Mouse (Mus musculus): Measurements from ENCODE around the gene Eif3l.

The Eif3l gene

GRCm38 (mm10) chr15:79092284-79092683 lies 17.3 kb downstream of the Eif3l start:
- DNase-seq (ENCODE audit: extremely low spot score, low spot score) = no peak

DNA sequence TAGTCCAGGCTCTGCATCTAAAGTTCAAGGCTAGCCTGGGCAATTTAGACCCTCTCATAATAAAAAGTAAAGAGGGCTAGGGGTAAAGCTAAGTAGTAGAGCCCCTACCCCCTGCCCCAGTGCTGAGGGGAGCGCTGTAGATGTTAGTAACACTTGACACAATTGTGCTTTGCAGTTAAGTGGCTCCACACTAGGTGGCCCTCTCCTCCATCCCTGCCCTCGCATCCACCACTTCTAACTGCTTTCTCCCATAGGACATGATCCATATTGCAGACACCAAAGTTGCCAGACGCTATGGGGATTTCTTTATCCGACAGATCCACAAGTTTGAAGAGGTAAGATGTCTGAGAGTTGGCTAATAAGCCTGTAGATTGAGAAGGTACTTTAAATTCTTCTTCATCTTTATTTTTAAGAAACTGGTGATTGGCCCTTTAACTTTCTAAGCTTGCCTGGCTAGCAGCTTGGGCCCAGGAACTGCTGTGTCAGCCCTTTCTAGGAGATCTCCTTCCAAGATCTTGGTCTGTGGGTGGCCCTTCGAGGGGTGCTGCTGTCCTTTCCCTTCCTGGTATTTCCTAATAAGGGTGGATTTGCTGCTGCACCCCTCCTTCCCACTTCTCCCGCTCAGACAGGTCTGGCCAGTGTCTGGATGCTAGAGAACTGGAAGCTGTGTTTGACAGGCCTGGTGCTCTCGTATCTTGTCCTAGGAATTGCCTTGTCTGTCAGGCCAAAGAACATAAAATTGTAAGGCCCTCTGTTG lies 18.3 kb downstream of the Eif3l start:
- no peak for DNase-seq (ENCODE audit: extremely low spot score, low spot score)

- no peak for DNase-seq (ENCODE audit: extremely low spot score, low spot score)
Observed at GRCm38 (mm10) chr15:79095483-79095882, 20.5 kb downstream of the Eif3l start.

- DNase-seq (ENCODE audit: extremely low spot score, low spot score) = no peak
Observed at GRCm38 (mm10) chr15:79096556-79096955, 21.6 kb downstream of the Eif3l start.

GRCm38 (mm10) chr15:79097135-79097534 lies 22.2 kb downstream of the Eif3l start:
- DNase-seq (ENCODE audit: extremely low spot score, low spot score) = no peak

DNA sequence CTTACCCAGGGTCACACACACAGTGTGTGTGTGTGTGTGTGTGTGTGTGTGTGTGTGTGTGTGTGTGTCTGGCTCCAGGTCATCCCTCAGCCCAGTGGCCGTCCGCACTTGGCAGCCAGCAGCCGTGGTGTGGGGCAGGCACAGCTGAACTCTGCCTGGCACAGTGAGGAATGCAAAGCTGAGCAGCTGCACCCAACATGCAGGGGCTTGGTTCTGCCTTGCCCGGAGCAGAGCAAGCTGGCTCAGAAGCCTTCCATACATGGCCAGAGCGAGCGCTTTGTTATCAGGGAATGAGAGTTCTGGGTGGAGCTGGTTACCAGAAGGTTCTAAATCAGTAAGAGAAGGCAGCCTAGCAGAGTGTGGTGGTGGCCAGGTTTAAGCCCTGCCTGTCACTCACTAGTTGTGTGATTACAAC lies 22.6 kb downstream of the Eif3l start:
- no peak for DNase-seq (ENCODE audit: extremely low spot score, low spot score)

- no peak for DNase-seq (ENCODE audit: extremely low spot score, low spot score)
Observed at GRCm38 (mm10) chr15:79098220-79098619, 23.2 kb downstream of the Eif3l start.

- DNase-seq (ENCODE audit: extremely low spot score, low spot score) = no peak
Observed at GRCm38 (mm10) chr15:79098868-79099267, 23.9 kb downstream of the Eif3l start.

- no peak for DNase-seq (ENCODE audit: extremely low spot score, low spot score)
Observed at GRCm38 (mm10) chr15:79099456-79099855, 24.5 kb downstream of the Eif3l start.

GRCm38 (mm10) chr15:79100391-79100790 lies 25.4 kb downstream of the Eif3l start:
- DNase-seq (ENCODE audit: extremely low spot score, low spot score) = no peak

DNA sequence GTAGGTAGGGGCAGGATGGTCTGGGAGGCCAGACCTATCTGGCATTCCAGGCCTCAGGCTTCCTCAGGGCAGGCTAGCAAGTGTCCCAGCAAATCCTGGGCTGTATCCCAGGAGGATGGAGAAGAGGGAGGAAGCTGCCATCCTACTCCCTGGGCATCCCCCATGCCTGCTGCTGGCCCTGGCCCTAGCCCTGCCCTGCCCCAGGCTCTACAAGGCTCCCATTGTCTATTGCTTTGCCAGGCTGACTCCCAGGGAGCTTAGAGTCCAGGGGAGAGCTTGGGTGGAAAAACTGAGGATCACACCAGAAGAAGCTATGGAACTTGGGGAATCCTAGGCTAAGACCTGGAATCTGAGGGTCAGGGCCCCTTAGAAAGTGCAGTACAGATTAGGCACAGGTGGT lies 26.6 kb downstream of the Eif3l start:
- no peak for DNase-seq (ENCODE audit: extremely low spot score, low spot score)

DNA sequence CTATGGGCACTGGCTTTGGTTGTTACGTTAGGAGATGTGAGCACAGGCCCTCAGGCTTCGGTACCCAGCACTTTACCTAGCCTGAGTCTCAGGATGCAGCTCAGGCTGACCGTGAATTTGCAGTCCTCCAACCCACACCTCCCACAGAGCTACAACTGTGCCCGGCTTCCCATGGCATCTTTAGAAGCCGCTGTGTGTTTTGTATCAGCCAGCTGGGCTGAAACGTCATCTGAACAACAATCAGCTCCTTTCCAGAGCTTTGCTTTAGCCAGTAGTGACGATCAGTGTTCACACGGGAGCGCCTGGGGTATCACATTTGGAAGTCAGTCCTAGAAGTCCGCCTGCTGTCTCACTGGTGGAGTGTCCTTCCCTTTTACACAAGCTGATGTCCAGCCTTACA lies 28.3 kb downstream of the Eif3l start:
- DNase-seq (ENCODE audit: extremely low spot score, low spot score) = no peak

GRCm38 (mm10) chr15:79105804-79106203 lies 30.8 kb downstream of the Eif3l start:
- DNase-seq (ENCODE audit: extremely low spot score, low spot score) = no peak

GRCm38 (mm10) chr15:79107966-79108365 lies 33.0 kb downstream of the Eif3l start:
- no peak for DNase-seq (ENCODE audit: extremely low spot score, low spot score)

DNA sequence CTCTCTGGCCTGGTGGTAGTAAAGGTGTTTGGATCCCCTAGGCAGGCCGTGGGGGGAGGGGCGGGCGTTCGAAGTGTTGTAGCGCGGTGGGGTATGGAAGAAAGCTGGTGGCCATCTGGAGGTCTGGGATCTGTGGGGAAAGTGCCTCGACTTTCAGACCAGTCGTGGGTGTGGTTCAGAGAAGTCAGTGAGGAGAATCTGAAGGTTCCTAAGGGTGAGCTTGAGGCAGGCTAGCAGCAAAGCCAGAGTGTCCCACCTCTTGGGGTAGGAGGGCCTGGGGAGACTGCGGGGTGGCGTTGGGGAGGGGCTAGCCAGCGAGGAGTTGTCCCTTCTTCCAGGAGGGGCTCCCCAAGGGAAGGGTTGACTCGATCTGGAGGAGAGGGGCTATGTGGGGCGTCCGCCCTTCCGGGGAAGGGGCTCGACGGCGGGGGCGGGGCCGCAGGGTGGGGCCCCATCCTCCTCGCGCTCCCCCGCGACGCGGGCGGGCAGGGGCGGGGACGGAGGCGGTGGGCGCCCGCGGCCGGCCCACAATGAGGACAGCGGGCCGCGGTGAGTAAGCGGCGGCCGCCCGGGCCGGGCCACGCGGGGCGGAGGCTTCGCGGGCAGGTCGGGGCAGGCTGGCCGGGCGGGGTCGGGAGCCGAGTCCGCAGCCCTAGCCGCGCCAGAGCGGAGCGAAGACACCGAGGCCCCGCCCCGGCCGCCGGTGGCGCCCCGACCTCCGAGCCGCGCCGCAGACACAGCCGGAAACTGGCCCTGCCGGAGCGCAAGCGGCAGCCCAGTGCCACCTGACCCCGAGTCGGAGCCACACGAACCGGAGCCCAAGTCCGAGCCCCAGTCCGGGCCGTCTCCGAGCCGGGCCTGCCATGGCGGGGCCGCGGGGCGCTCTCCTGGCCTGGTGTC lies 33.7 kb downstream of the Eif3l start, which contains the start of gene Micall1:
Gene Micall1, plus strand, starts transcription at position 478 of the 900 bp plus-strand sequence.
- peak; percentile 65 for DNase-seq (ENCODE audit: extremely low spot score, low spot score)

DNA sequence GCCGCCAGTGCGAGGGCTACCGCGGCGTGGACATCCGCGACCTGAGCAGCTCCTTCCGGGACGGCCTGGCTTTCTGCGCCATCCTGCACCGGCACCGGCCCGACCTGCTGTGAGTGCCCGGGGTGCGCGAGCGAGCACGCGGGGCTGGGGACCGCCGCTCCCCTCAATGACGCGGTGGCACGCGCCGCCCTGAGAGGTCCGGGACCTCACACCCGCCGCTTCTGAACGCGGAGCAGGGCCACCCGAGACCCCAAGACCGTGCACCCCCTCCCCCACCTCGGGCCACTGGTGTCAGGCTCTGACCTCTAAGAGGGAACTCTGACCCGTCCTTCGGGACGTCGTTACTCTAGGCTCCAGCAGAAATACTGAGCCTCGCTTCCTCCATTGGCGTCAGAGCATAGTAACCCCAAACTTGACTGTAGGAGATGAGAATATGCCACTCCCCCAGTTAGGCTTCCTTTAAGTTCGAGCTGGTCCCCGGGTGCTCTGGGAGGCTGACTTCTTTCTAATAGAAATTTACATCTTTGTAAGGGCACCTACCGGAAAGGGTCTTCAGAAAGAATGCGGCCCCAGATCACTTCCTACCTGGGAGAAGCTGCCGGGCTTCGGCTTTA lies 34.4 kb downstream of the Eif3l start:
- DNase-seq (ENCODE audit: extremely low spot score, low spot score) = peak; percentile 75

DNA sequence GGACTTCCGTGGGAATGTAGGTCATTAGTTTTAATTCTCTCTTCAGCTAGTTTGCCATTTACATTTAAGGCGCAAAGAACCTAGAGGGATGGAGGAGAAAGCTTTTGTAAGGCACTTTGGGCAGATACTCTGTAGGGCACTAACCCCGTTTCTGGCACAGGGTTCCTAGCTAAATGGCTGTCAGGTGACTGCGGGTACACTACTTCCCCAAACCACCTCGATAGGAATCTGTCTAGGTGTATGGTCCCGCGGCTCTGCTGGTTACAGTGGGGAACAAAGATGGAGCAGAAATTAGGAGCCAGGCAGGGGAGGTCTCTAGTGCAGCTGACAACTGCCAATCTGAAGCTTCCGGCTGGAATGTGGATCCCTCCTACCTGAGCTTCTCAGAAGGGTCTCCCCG lies 35.1 kb downstream of the Eif3l start:
- no peak for DNase-seq (ENCODE audit: extremely low spot score, low spot score)

GRCm38 (mm10) chr15:79110528-79110927 lies 35.5 kb downstream of the Eif3l start:
- DNase-seq (ENCODE audit: extremely low spot score, low spot score) = no peak

DNA sequence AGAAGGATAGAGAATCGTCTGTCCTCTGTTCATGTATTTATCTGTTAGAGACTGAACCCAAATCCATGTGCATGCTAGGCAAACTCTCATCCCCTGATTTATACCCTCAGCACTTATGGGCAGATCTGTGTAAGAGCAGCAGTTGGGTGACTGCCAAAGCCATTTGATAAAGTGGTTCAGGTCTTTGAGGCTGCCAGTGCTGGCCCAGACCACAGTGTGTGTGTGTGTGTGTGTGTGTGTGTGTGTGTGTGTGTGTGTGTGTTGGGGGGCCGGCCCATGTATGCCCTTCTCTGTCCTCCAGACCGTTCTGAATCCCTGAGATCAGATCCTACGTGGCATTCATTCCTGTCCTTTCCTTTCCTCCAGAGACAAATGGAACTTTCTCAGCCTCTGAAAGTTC lies 36.8 kb downstream of the Eif3l start:
- DNase-seq (ENCODE audit: extremely low spot score, low spot score) = no peak

GRCm38 (mm10) chr15:79115276-79115675 lies 40.3 kb downstream of the Eif3l start:
- DNase-seq (ENCODE audit: extremely low spot score, low spot score) = no peak

DNA sequence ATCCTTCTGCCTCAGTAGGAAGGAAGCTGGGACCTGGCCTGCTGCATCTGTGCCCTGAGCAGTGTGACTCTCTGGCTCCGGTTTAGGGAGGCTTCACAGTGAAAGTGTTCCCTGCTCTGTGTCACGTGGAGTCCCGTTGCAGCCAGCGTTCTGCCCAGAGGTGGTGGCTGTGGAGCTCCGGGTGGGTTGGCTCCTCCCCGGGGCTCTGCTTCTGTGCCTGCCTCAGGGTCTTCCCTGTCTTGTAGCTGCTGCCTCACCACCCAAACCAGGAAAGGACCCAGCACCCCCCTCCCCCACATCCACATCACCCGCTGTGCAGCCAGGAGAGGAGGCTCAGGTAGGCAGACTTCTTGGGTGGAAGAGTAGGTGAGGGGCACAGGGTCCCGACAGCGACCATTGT lies 44.5 kb downstream of the Eif3l start:
- DNase-seq (ENCODE audit: extremely low spot score, low spot score) = no peak

GRCm38 (mm10) chr15:79122119-79122518 lies 47.1 kb downstream of the Eif3l start:
- no peak for DNase-seq (ENCODE audit: extremely low spot score, low spot score)

All from neural tube, embryonic 10.5 days (tissue).